Mouse (Mus musculus) hindbrain, embryonic 16.5 days (tissue): Measurements from ENCODE around the gene Serinc5. TPM values are rescaled to one million over a fixed set of nuclear protein-coding genes. Genes with fewer than 3 reads are reported as not detected.

ENCODE experiments used
- ATAC-seq: fragments of 200-750 bp; cut with Nextera tagmentation; 2 replicates; pipeline ENCODE4 v1.8.0; 2017; ENCODE audit warnings: moderate TSS enrichment, moderate library complexity
- H3K27ac ChIP-seq: fragments of 300-500 bp; sonication (generic); 2 replicates; pipeline ENCODE4 v1.5.1; 2014; ENCODE audit warnings: low read depth, mild to moderate bottlenecking, control low read depth, low read length, moderate library complexity
- H3K27me3 ChIP-seq: fragments of 300-500 bp; sonication (generic); replicated peaks from 2 replicates; pipeline ENCODE4 v1.6.1; 2014; ENCODE audit warnings: low read length; ENCODE audit not compliant: control insufficient read depth, insufficient read depth
- H3K36me3 ChIP-seq: fragments of 300-500 bp; sonication (generic); 2 replicates; pipeline ENCODE4 v1.6.1; 2014; ENCODE audit warnings: mild to moderate bottlenecking, low read length, moderate library complexity, mixed read lengths; ENCODE audit not compliant: control insufficient read depth, insufficient read depth
- H3K4me1 ChIP-seq: fragments of 300-500 bp; sonication (generic); 2 replicates; pipeline ENCODE4 v1.6.1; 2014; ENCODE audit warnings: low read depth, low read length; ENCODE audit not compliant: control insufficient read depth, insufficient read depth
- H3K4me2 ChIP-seq: fragments of 300-500 bp; sonication (generic); 2 replicates; pipeline ENCODE4 v1.6.1; 2014; ENCODE audit warnings: mild to moderate bottlenecking, low read length, control low read depth, moderate library complexity
- H3K4me3 ChIP-seq: fragments of 300-500 bp; sonication (generic); 2 replicates; pipeline ENCODE4 v1.5.1; 2014; ENCODE audit warnings: mild to moderate bottlenecking, low read length, control low read depth, moderate library complexity
- H3K9ac ChIP-seq: fragments of 300-500 bp; sonication (generic); 2 replicates; pipeline ENCODE4 v1.6.1; 2014; ENCODE audit warnings: low read depth, mild to moderate bottlenecking, control low read depth, low read length, moderate library complexity
- H3K9me3 ChIP-seq: fragments of 300-500 bp; sonication (generic); 2 replicates; pipeline ENCODE4 v1.6.1; 2014; ENCODE audit warnings: mild to moderate bottlenecking, low read length, moderate library complexity; ENCODE audit not compliant: control insufficient read depth
- WGBS: fragments of 180-500 bp; shearing (Covaris S2); extraction: QIAGEN DNeasy Blood & Tissue Kit; methylation state at CpG from one replicate; pipeline ENCODE4 v1.1.7; 2014; 5-methylcytosine and 5-hydroxymethylcytosine counted together
- polyA plus RNA-seq: library from polyadenylated mRNA; unstranded; fragments of >200 nt; fragmentation: Nextera tagmentation; extraction: Ambion mirVana; gene quantifications from 2 replicates; pipeline ENCODE4 v1.2.1, GENCODE M21; 2015

Serinc5 gene
- polyA plus RNA-seq, 1 experiment from 2014 or later: 14.7 TPM

DNA sequence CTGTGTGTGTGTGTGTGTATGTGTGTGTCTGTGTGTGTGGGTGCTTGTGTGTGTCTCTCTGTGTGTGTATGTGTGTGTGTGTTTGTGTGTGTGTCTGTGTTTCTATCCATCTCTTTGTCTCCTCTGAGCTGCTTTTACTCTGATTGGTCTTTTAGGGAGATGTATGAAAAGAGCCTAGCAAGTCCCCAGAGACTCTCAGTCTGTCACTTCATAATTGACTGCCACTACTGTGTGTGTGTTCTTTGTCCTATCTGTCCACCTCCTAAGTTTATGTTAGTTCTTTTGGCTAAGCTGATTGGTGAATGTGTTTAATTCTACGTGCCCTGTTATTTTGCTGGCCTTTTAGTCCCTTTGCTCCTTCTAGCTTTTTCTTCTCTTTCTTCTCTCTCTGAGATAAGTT lies 124.8 kb downstream of the Serinc5 start:
- H3K27ac ChIP-seq: no peak overlapping the region
- H3K4me1 ChIP-seq: peaks cover 2% of the 10 kb centered on the region; the same call in 1 of the 2 replicates
- H3K4me3 ChIP-seq: no peak overlapping the region
- H3K9ac ChIP-seq: no peak overlapping the region
- no peaks in the 10 kb centered on the region for H3K9me3 ChIP-seq
- ATAC-seq: no peak
- 61% methylated on average over 1 of the region's 1 CpGs for WGBS
- no peak overlapping the region for H3K4me2 ChIP-seq
- no peaks in the 10 kb centered on the region for H3K27me3 ChIP-seq
- H3K36me3 ChIP-seq: no peaks in the 10 kb centered on the region

DNA sequence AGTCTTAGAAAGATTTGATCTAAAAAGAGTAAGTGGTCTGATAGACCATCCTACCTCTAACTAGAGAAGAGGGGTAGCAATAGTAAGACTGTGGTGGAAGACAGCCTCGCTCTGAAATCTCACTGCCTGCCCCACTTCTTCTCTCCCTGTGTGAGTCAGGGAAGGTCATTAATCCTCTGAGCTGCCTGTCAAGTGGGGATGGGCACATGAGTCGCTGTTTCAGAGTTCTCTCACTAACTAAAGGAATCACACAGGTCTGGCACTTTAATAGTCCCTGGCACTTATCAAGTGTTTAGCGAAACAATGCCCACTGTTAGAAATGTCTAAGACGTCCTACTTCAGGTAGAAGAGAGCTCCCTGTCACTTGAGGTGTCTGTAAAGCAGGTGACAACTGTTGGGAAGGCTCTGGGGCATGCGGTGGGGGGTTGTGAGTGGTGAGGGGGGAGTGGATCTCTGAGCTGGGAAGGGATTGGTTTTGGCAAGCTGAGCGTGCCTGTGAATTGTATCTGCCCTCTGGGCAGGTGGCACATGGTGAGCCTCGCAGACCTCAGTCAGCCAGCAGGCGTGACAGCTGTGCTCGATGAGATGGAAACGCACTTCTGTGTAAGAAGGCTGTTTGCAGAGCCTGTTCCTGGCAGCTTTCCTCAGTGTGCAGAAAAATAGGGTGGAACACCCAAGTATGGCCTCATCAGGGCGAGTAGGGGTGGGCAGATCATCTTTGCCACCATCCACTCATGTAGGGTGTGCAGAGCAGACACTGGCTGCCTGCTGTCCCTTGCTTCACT lies 125.8 kb downstream of the Serinc5 start:
- no peak overlapping the region for H3K9ac ChIP-seq
- H3K27ac ChIP-seq: peak overlapping the region; percentile 46; the same call in 1 of the 2 replicates
- peak; percentile 72 for ATAC-seq
- peaks cover 2% of the 10 kb centered on the region; the same call in 1 of the 2 replicates for H3K4me1 ChIP-seq
- H3K36me3 ChIP-seq: no peaks in the 10 kb centered on the region
- no peaks in the 10 kb centered on the region for H3K9me3 ChIP-seq
- no peak overlapping the region for H3K4me3 ChIP-seq
- WGBS: 25% methylated on average over 11 of the region's 11 CpGs
- H3K27me3 ChIP-seq: no peaks in the 10 kb centered on the region
- no peak overlapping the region for H3K4me2 ChIP-seq

- H3K4me2 ChIP-seq: no peak overlapping the region
- no peak overlapping the region for H3K4me3 ChIP-seq
- H3K27ac ChIP-seq: no peak overlapping the region
- ATAC-seq: no peak
- no peaks in the 10 kb centered on the region; the same call in 1 of the 2 replicates for H3K4me1 ChIP-seq
- 81% methylated on average over 3 of the region's 3 CpGs for WGBS
- no peaks in the 10 kb centered on the region for H3K36me3 ChIP-seq
- no peaks in the 10 kb centered on the region; the same call in 1 of the 2 replicates for H3K27me3 ChIP-seq
- no peaks in the 10 kb centered on the region for H3K9me3 ChIP-seq
- H3K9ac ChIP-seq: no peak overlapping the region
These were observed 127.9 kb downstream of the Serinc5 start for GRCm38 (mm10) chr13:92738821-92739220.

DNA sequence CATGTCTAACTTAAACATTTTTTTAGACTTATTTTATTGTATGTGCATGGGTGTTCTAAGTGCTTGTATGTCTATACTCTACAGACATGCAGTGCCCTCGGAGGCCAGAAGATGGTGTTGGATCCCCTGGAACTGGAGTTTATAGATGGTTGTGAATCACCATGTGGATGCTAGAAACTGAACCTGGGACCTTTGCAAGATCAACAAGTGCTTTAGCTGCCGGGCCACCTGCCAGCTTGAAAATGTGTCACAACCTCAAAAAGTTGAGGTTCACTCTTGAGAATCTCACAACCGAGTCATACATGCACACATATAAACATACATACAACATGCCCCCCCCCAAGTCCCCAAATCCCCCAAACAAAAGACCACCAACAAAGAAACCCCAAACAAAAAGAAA lies 129.0 kb downstream of the Serinc5 start:
- ATAC-seq: no peak
- WGBS: 87% methylated on average over 3 of the region's 3 CpGs
- no peaks in the 10 kb centered on the region for H3K9me3 ChIP-seq

DNA sequence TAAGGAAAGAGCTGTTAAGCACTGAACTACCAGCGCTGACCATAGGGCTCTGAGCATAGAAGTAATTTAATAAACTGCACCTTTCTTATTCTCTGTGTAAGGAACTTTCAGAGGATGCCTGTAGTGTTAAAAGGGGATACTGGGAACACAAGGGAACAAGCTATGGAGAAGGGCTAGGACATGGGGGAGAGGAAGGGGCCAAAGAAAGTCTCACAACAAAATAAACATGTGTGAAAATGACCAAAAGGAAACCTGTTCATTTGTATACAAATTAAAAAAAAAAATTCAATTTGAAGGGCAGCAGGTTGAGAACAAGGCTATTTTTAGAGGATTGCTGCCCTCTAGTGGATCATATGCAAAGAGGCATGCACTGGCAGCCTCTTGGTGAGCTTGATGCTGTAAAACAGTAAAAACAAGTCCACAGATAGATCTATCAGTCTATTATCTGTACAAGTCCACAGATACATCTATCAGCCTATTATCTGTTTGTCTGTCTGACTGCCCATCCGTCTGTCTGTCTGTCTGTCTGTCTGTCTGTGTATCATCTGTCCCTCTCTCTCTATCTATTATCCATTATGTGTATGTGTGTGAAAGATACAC lies 129.9 kb downstream of the Serinc5 start:
- no peaks in the 10 kb centered on the region; the same call in 1 of the 2 replicates for H3K27me3 ChIP-seq
- H3K4me1 ChIP-seq: no peaks in the 10 kb centered on the region
- H3K36me3 ChIP-seq: no peaks in the 10 kb centered on the region
- WGBS: 17% methylated on average over 2 of the region's 2 CpGs
- peak; percentile 65 for ATAC-seq
- H3K4me2 ChIP-seq: no peak overlapping the region
- H3K27ac ChIP-seq: no peak overlapping the region
- H3K4me3 ChIP-seq: no peak overlapping the region
- H3K9ac ChIP-seq: no peak overlapping the region
- no peaks in the 10 kb centered on the region for H3K9me3 ChIP-seq

More for the DNA sequence above, 129.0 kb downstream of the Serinc5 start:
- H3K9ac ChIP-seq: no peak overlapping the region
- H3K27me3 ChIP-seq: no peaks in the 10 kb centered on the region; the same call in 1 of the 2 replicates
- H3K27ac ChIP-seq: no peak overlapping the region
- H3K4me1 ChIP-seq: no peaks in the 10 kb centered on the region
- no peaks in the 10 kb centered on the region for H3K36me3 ChIP-seq
- no peak overlapping the region for H3K4me3 ChIP-seq
- H3K4me2 ChIP-seq: no peak overlapping the region

DNA sequence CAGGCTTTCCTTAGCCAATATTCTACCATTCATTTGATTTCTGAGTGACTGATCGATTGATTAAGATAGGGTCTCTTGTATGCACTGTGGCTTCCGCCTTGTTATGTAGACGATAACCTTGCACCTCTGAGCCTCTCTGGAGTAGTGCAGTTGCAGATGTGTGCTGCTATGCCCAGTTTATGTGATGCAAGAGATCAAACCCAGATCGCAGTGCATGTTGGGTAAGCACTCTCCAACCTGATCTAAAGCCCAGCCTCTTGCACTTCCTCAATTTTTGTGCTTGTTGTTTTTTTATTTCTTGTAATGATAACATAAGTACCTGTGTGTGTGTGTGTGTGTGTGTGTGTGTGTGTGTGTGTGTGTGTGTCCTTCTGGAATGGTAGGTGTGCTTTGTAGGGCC lies 132.0 kb downstream of the Serinc5 start:
- ATAC-seq: no peak
- no peaks in the 10 kb centered on the region for H3K9me3 ChIP-seq
- 93% methylated on average over 4 of the region's 4 CpGs for WGBS

DNA sequence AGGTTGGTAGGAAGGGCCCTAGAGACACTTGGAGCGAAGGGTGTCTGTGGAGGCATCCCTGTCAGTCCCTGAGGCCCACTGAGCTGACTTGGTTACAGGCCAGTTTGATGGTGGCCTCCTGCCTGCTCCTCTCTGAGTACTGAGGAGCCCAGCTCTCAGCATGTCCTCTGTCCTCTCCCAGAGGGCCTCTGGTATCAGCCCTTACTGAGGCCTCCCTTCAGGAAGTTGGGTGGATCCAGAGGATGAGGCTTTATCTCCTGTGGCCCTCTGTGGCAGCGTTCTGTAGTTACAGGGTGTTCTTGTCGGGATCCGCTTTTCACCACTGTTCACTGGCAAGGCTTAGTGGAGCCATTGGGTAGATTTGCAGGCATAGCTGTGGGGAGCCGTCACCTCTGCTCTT lies 132.4 kb downstream of the Serinc5 start:
- H3K9me3 ChIP-seq: no peaks in the 10 kb centered on the region
- no peaks in the 10 kb centered on the region; the same call in 1 of the 2 replicates for H3K27me3 ChIP-seq
- no peak overlapping the region for H3K4me2 ChIP-seq
- H3K27ac ChIP-seq: no peak overlapping the region
- H3K4me1 ChIP-seq: no peaks in the 10 kb centered on the region
- ATAC-seq: no peak
- no peak overlapping the region for H3K9ac ChIP-seq
- WGBS: 79% methylated on average over 5 of the region's 5 CpGs
- H3K36me3 ChIP-seq: no peaks in the 10 kb centered on the region
- H3K4me3 ChIP-seq: no peak overlapping the region

More for the DNA sequence above, 132.0 kb downstream of the Serinc5 start:
- Histone ChIP-seq H3K9ac (no peak overlapping the region), H3K4me1 (no peaks in the 10 kb centered on the region), H3K27me3 (no peaks in the 10 kb centered on the region; the same call in 1 of the 2 replicates), H3K27ac (no peak overlapping the region), H3K4me2 (no peak overlapping the region), H3K4me3 (no peak overlapping the region), H3K36me3 (no peaks in the 10 kb centered on the region)

- Histone ChIP-seq H3K4me2 (peak overlapping the region; percentile 44), H3K4me3 (no peak overlapping the region), H3K27ac (no peak overlapping the region), H3K9ac (peak overlapping the region; percentile 17; the same call in 1 of the 2 replicates), H3K36me3 (no peaks in the 10 kb centered on the region), H3K4me1 (peaks cover 4% of the 10 kb centered on the region), H3K27me3 (no peaks in the 10 kb centered on the region), H3K9me3 (no peaks in the 10 kb centered on the region)
- WGBS: 17% methylated on average over 7 of the region's 7 CpGs
- peak; percentile 77 for ATAC-seq
These were observed 140.2 kb downstream of the Serinc5 start for GRCm38 (mm10) chr13:92750976-92751518.
